Mouse (Mus musculus) MEL (cell line): ENCODE measurements around the gene Tspan14. TPM values are rescaled to one million over a fixed set of nuclear protein-coding genes. Genes with fewer than 3 reads are reported as not detected.

Experiments used
- DNase-seq: peaks from one replicate; pipeline ENCODE4 v3.0.0; 2011; ENCODE audit warnings: low read depth, low spot score
- H3K27ac ChIP-seq: 2 replicates; pipeline ENCODE4 v1.5.1; 2012; ENCODE audit warnings: low read depth, mild to moderate bottlenecking, control low read depth, low read length, moderate library complexity; ENCODE audit not compliant: control insufficient read depth
- H3K27me3 ChIP-seq, 2 experiments: fragments of 150-350 bp in 1 of 2; sonication (generic) in 1 of 2; 2 replicates each; pipeline ENCODE4 v1.6.1; 2012; ENCODE audit warnings: low read length in 2 of 2, mild to moderate bottlenecking in 2 of 2, improper control_type of control experiment in 1 of 2, moderate library complexity in 1 of 2; ENCODE audit not compliant: insufficient read depth in 2 of 2, control insufficient read depth in 1 of 2
- H3K36me3 ChIP-seq, 2 experiments: 2 replicates each; pipeline ENCODE4 v1.6.1; 2012 to 2014; ENCODE audit warnings: low read length in 2 of 2, improper control_type of control experiment in 1 of 2, inconsistent platforms in 1 of 2, mild to moderate bottlenecking in 1 of 2; ENCODE audit not compliant: insufficient read depth in 2 of 2, control insufficient read depth in 1 of 2
- H3K4me1 ChIP-seq, 2 experiments: fragments of 150-350 bp in 1 of 2; sonication (generic) in 1 of 2; 2 replicates each; pipeline ENCODE4 v1.6.1; 2012; ENCODE audit warnings: low read length in 2 of 2, improper control_type of control experiment in 1 of 2, mild to moderate bottlenecking in 1 of 2; ENCODE audit not compliant: insufficient read depth in 2 of 2, control insufficient read depth in 1 of 2
- H3K4me3 ChIP-seq, 2 experiments: fragments of 150-350 bp in 1 of 2; sonication (generic) in 1 of 2; 2 replicates each; pipeline ENCODE4 v1.5.1; 2012; ENCODE audit warnings: low read depth in 2 of 2, low read length in 2 of 2, mild to moderate bottlenecking in 2 of 2, moderate library complexity in 2 of 2, control low read depth in 1 of 2, improper control_type of control experiment in 1 of 2; ENCODE audit not compliant: control insufficient read depth in 1 of 2, insufficient read depth in 1 of 2
- H3K79me2 ChIP-seq: 2 replicates; pipeline ENCODE4 v1.6.1; 2012; ENCODE audit warnings: mild to moderate bottlenecking, low read length, moderate library complexity; ENCODE audit not compliant: control insufficient read depth, poor library complexity, insufficient read depth
- H3K9ac ChIP-seq: 2 replicates; pipeline ENCODE4 v1.6.1; 2012; ENCODE audit warnings: low read depth, mild to moderate bottlenecking, control low read depth, low read length, moderate library complexity; ENCODE audit not compliant: control insufficient read depth, poor library complexity, severe bottlenecking
- H3K9me3 ChIP-seq: fragments of 150-350 bp; sonication (generic); replicated peaks from 2 replicates; pipeline ENCODE4 v1.6.1; 2012; ENCODE audit warnings: mild to moderate bottlenecking, low read length, improper control_type of control experiment, moderate library complexity; ENCODE audit not compliant: insufficient read depth
- CHD1 ChIP-seq: IDR thresholded peaks from 2 replicates; pipeline ENCODE4 v1.6.1; 2012; ENCODE audit warnings: low read depth, mild to moderate bottlenecking, inconsistent platforms, low read length, improper control_type of control experiment
- CHD2 ChIP-seq: IDR thresholded peaks from 2 replicates; pipeline ENCODE4 v1.6.1; 2011; ENCODE audit warnings: low read length, improper control_type of control experiment
- CTCF ChIP-seq, 3 experiments: IDR thresholded peaks in 2 of 3; conservative IDR thresholded peaks in 1 of 3; 2 replicates each; pipeline ENCODE4 v1.5.1; 2011 to 2012; ENCODE audit warnings: low read length in 3 of 3, low read depth in 2 of 3, mild to moderate bottlenecking in 2 of 3, improper control_type of control experiment in 1 of 3, inconsistent platforms in 1 of 3, mixed read lengths in 1 of 3, moderate library complexity in 1 of 3; ENCODE audit not compliant: control insufficient read depth in 1 of 3, insufficient read depth in 1 of 3, poor library complexity in 1 of 3, severe bottlenecking in 1 of 3
- E2F4 ChIP-seq: IDR thresholded peaks from 2 replicates; pipeline ENCODE4 v1.6.1; 2011; ENCODE audit warnings: low read depth, low read length, improper control_type of control experiment, borderline replicate concordance
- ELF1 ChIP-seq: IDR thresholded peaks from 2 replicates; pipeline ENCODE4 v1.6.1; 2014; ENCODE audit warnings: low read depth, mild to moderate bottlenecking, inconsistent platforms, low read length, improper control_type of control experiment, moderate library complexity
- EP300 ChIP-seq, 2 experiments: IDR thresholded peaks; 2 replicates each; pipeline ENCODE4 v1.6.1; 2011; ENCODE audit warnings: improper control_type of control experiment in 2 of 2, low read length in 2 of 2, low read depth in 1 of 2, mild to moderate bottlenecking in 1 of 2
- ETS1 ChIP-seq: IDR thresholded peaks from 2 replicates; pipeline ENCODE4 v1.6.1; 2012; ENCODE audit warnings: low read depth, mild to moderate bottlenecking, inconsistent platforms, low read length, improper control_type of control experiment, moderate library complexity
- GABPA ChIP-seq: IDR thresholded peaks from 2 replicates; pipeline ENCODE4 v1.6.1; 2012; ENCODE audit warnings: low read depth, mild to moderate bottlenecking, inconsistent platforms, low read length, improper control_type of control experiment, moderate library complexity
- GATA1 ChIP-seq: IDR thresholded peaks from 2 replicates; pipeline ENCODE4 v1.6.1; 2011; ENCODE audit warnings: low read depth, low read length, improper control_type of control experiment
- HCFC1 ChIP-seq: IDR thresholded peaks from 2 replicates; pipeline ENCODE4 v1.6.1; 2012; ENCODE audit warnings: low read depth, mild to moderate bottlenecking, inconsistent platforms, low read length, improper control_type of control experiment, moderate library complexity
- JUND ChIP-seq: IDR thresholded peaks from 2 replicates; pipeline ENCODE4 v1.6.1; 2011; ENCODE audit warnings: low read depth, mild to moderate bottlenecking, improper control_type of control experiment, low read length
- KAT2A ChIP-seq: conservative IDR thresholded peaks from 2 replicates; pipeline ENCODE4 v1.6.1; 2012; ENCODE audit warnings: low read depth, low read length, improper control_type of control experiment, inconsistent platforms
- MAFK ChIP-seq: IDR thresholded peaks from 2 replicates; pipeline ENCODE4 v1.6.1; 2011; ENCODE audit warnings: low read depth, mild to moderate bottlenecking, low read length, improper control_type of control experiment, borderline replicate concordance
- MAX ChIP-seq: IDR thresholded peaks from 2 replicates; pipeline ENCODE4 v1.6.1; 2011; ENCODE audit warnings: low read length, improper control_type of control experiment
- MAZ ChIP-seq: IDR thresholded peaks from 2 replicates; pipeline ENCODE4 v1.6.1; 2012; ENCODE audit warnings: low read depth, mild to moderate bottlenecking, inconsistent platforms, low read length, improper control_type of control experiment
- MEF2A ChIP-seq: IDR thresholded peaks from 2 replicates; pipeline ENCODE4 v1.6.1; 2014; ENCODE audit warnings: low read depth, mild to moderate bottlenecking, inconsistent platforms, low read length, improper control_type of control experiment; ENCODE audit not compliant: poor library complexity, insufficient replicate concordance, severe bottlenecking; ENCODE audit errors: extremely low read depth
- MXI1 ChIP-seq: IDR thresholded peaks from 2 replicates; pipeline ENCODE4 v1.6.1; 2011; ENCODE audit warnings: mild to moderate bottlenecking, low read depth, low read length, improper control_type of control experiment
- MYB ChIP-seq: IDR thresholded peaks from 2 replicates; pipeline ENCODE4 v1.6.1; 2011; ENCODE audit warnings: mild to moderate bottlenecking, low read depth, low read length, improper control_type of control experiment
- NELFE ChIP-seq: IDR thresholded peaks from 2 replicates; pipeline ENCODE4 v1.6.1; 2011; ENCODE audit warnings: low read depth, low read length, improper control_type of control experiment
- POLR2A ChIP-seq, 2 experiments: IDR thresholded peaks; 2 replicates each; pipeline ENCODE4 v1.6.1; 2011 to 2012; ENCODE audit warnings: low read length in 2 of 2, mild to moderate bottlenecking in 2 of 2, control low read depth in 1 of 2, improper control_type of control experiment in 1 of 2, low read depth in 1 of 2, moderate library complexity in 1 of 2; ENCODE audit not compliant: control insufficient read depth in 1 of 2, insufficient read depth in 1 of 2, poor library complexity in 1 of 2
- POLR2AphosphoS2 ChIP-seq: IDR thresholded peaks from 2 replicates; pipeline ENCODE4 v1.6.1; 2011; ENCODE audit warnings: low read length, improper control_type of control experiment
- RAD21 ChIP-seq: IDR thresholded peaks from 2 replicates; pipeline ENCODE4 v1.6.1; 2011; ENCODE audit warnings: mild to moderate bottlenecking, low read depth, low read length, improper control_type of control experiment
- RCOR1 ChIP-seq: IDR thresholded peaks from 2 replicates; pipeline ENCODE4 v1.6.1; 2012; ENCODE audit warnings: low read depth, mild to moderate bottlenecking, inconsistent platforms, low read length, improper control_type of control experiment
- SIN3A ChIP-seq: IDR thresholded peaks from 2 replicates; pipeline ENCODE4 v1.6.1; 2012; ENCODE audit warnings: low read length, improper control_type of control experiment, inconsistent platforms
- SMC3 ChIP-seq: IDR thresholded peaks from 2 replicates; pipeline ENCODE4 v1.6.1; 2011; ENCODE audit warnings: low read depth, low read length, improper control_type of control experiment
- TAL1 ChIP-seq: IDR thresholded peaks from 2 replicates; pipeline ENCODE4 v1.6.1; 2012; ENCODE audit warnings: mild to moderate bottlenecking, inconsistent platforms, low read length, moderate library complexity, mixed read lengths
- TBP ChIP-seq: IDR thresholded peaks from 2 replicates; pipeline ENCODE4 v1.8.0; 2011; ENCODE audit warnings: low read depth, low read length, improper control_type of control experiment
- TCF12 ChIP-seq: IDR thresholded peaks from 2 replicates; pipeline ENCODE4 v1.6.1; 2014; ENCODE audit warnings: low read depth, mild to moderate bottlenecking, inconsistent platforms, low read length, improper control_type of control experiment, moderate library complexity
- UBTF ChIP-seq: IDR thresholded peaks from 2 replicates; pipeline ENCODE4 v1.6.1; 2012; ENCODE audit warnings: low read depth, mild to moderate bottlenecking, inconsistent platforms, low read length, improper control_type of control experiment, moderate library complexity, borderline replicate concordance; ENCODE audit not compliant: insufficient read depth
- USF1 ChIP-seq: IDR thresholded peaks from 2 replicates; pipeline ENCODE4 v1.6.1; 2014; ENCODE audit warnings: low read depth, mild to moderate bottlenecking, inconsistent platforms, low read length, improper control_type of control experiment, moderate library complexity
- USF2 ChIP-seq, 2 experiments: IDR thresholded peaks; 2 replicates each; pipeline ENCODE4 v1.6.1; 2011 to 2012; ENCODE audit warnings: improper control_type of control experiment in 2 of 2, low read length in 2 of 2, borderline replicate concordance in 1 of 2, inconsistent platforms in 1 of 2, low read depth in 1 of 2, mild to moderate bottlenecking in 1 of 2; ENCODE audit not compliant: insufficient read depth in 1 of 2
- ZC3H11A ChIP-seq: IDR thresholded peaks from 2 replicates; pipeline ENCODE4 v1.6.1; 2012; ENCODE audit warnings: low read depth, mild to moderate bottlenecking, inconsistent platforms, low read length, improper control_type of control experiment
- ZKSCAN1 ChIP-seq: IDR thresholded peaks from 2 replicates; pipeline ENCODE4 v1.6.1; 2012; ENCODE audit warnings: low read depth, mild to moderate bottlenecking, inconsistent platforms, low read length, improper control_type of control experiment, moderate library complexity
- ZMIZ1 ChIP-seq: IDR thresholded peaks from 2 replicates; pipeline ENCODE4 v1.6.1; 2012; ENCODE audit warnings: low read depth, mild to moderate bottlenecking, inconsistent platforms, low read length, improper control_type of control experiment, moderate library complexity
- ZNF384 ChIP-seq: IDR thresholded peaks from 2 replicates; pipeline ENCODE4 v1.6.1; 2012; ENCODE audit warnings: low read depth, mild to moderate bottlenecking, inconsistent platforms, low read length, improper control_type of control experiment
- polyA plus RNA-seq, 2 experiments: library from polyadenylated mRNA; stranded (reverse) in 1 of 2; unstranded in 1 of 2; fragments of >175 nt in 1 of 2; fragments of >200 nt in 1 of 2; gene quantifications; 2 replicates each; pipeline versions ENCODE4 v1.2.1 to v1.2.4; 2012; ENCODE audit warnings: low replicate concordance in 2 of 2, low read depth in 1 of 2; ENCODE audit not compliant: insufficient read length in 2 of 2, insufficient read depth in 1 of 2, missing spikeins in 1 of 2
- total RNA-seq: library from RNA; depleted of rRNA; stranded (reverse); fragments of 300-350 nt; gene quantifications from 2 replicates; pipeline ENCODE4 v1.2.3, GENCODE M21; 2012

Gene Tspan14
- total and polyA plus RNA-seq, 3 experiments, result 24.8 to 29.9 TPM; not detected in 1

GRCm38 (mm10) chr14:41013630-41014613 is 47.3 kb upstream of the Tspan14 start, which contains the start of gene Fam213a:
Fam213a (minus strand) TSS chr14:41013788.
- H3K36me3 ChIP-seq, result peaks cover 0 to 14% of the 10 kb centered on the region in 2 experiments; a peak in 2 of 4 replicates
- peak within 1 kb of the TSS; percentile 46; the same call in 1 of the 2 replicates for H3K27ac ChIP-seq
- peak; percentile 52; the same call in 1 of the 2 replicates for TF ChIP-seq TCF12
- no peak for TF ChIP-seq TAL1
- TF ChIP-seq ZC3H11A, result no peak
- TF ChIP-seq CTCF (IDR thresholded peaks at IDR 0.05 in 2 of 3, conservative IDR thresholded peaks at IDR 0.05 in 1 of 3; ENCODE audit: control insufficient read depth in 1 of 3, insufficient read depth in 1 of 3, low read depth in 2 of 3, low read length in 3 of 3, poor library complexity in 1 of 3, severe bottlenecking in 1 of 3), result no peak
- TF ChIP-seq TBP, result no peak
- TF ChIP-seq ZNF384, result no peak
- TF ChIP-seq E2F4, result no peak
- no peak for TF ChIP-seq SMC3
- peak; percentile 80 for TF ChIP-seq NELFE
- TF ChIP-seq POLR2AphosphoS2, result peak; percentile 78; the same call in 1 of the 2 replicates
- TF ChIP-seq KAT2A, result no peak
- peak; percentile 76 to 81 for TF ChIP-seq POLR2A (IDR thresholded peaks at IDR 0.05; ENCODE audit: control insufficient read depth in 1 of 2, insufficient read depth in 1 of 2, low read depth in 1 of 2, low read length in 2 of 2, poor library complexity in 1 of 2)
- TF ChIP-seq USF2 (IDR thresholded peaks at IDR 0.05; ENCODE audit: borderline replicate concordance in 1 of 2, insufficient read depth in 1 of 2, low read depth in 1 of 2, low read length in 2 of 2), result peak in 1 of 2 experiments; percentile 39; a peak in 1 of 4 replicates
- no peak for TF ChIP-seq ZKSCAN1
- TF ChIP-seq MYB, result no peak
- no peak for TF ChIP-seq HCFC1
- no peak for TF ChIP-seq RCOR1
- TF ChIP-seq CHD2, result no peak
- TF ChIP-seq ETS1, result peak; percentile 47; the same call in 1 of the 2 replicates
- TF ChIP-seq JUND, result no peak
- TF ChIP-seq UBTF, result no peak
- TF ChIP-seq ZMIZ1, result peak; percentile 40; the same call in 1 of the 2 replicates
- peak; percentile 92 for TF ChIP-seq USF1
- peak; percentile 96 for TF ChIP-seq MXI1
- TF ChIP-seq SIN3A, result peak; percentile 80
- TF ChIP-seq EP300 (IDR thresholded peaks at IDR 0.05; ENCODE audit: low read depth in 1 of 2, low read length in 2 of 2), result no peak
- 0 out of 2 replicates have a peak, but pooled peaks have one; percentile 18 for TF ChIP-seq MAZ
- TF ChIP-seq CHD1, result no peak
- no peak for TF ChIP-seq ELF1
- no peak for TF ChIP-seq RAD21
- TF ChIP-seq MAFK, result no peak
- TF ChIP-seq GABPA, result no peak
- no peak for TF ChIP-seq GATA1
- TF ChIP-seq MEF2A, result no peak
- TF ChIP-seq MAX, result peak; percentile 82

More at GRCm38 (mm10) chr14:41013630-41014613, 47.3 kb upstream of the Tspan14 start, which contains the start of gene Fam213a:
- no peaks in the 10 kb centered on the region for H3K9me3 ChIP-seq
- H3K79me2 ChIP-seq, result peaks cover 3% of the 10 kb centered on the region; the same call in 1 of the 2 replicates
- no peaks in the 10 kb centered on the region for H3K27me3 ChIP-seq
- DNase-seq, result peak; percentile 93
- H3K4me3 ChIP-seq, result peak within 1 kb of the TSS; percentile 85 to 96
- peak within 1 kb of the TSS; percentile 83 for H3K9ac ChIP-seq
- peaks cover 2 to 18% of the 10 kb centered on the region in 2 experiments; a peak in 3 of 4 replicates for H3K4me1 ChIP-seq
